Mouse (Mus musculus): Measurements from ENCODE around the gene Cyp26b1.

DNA sequence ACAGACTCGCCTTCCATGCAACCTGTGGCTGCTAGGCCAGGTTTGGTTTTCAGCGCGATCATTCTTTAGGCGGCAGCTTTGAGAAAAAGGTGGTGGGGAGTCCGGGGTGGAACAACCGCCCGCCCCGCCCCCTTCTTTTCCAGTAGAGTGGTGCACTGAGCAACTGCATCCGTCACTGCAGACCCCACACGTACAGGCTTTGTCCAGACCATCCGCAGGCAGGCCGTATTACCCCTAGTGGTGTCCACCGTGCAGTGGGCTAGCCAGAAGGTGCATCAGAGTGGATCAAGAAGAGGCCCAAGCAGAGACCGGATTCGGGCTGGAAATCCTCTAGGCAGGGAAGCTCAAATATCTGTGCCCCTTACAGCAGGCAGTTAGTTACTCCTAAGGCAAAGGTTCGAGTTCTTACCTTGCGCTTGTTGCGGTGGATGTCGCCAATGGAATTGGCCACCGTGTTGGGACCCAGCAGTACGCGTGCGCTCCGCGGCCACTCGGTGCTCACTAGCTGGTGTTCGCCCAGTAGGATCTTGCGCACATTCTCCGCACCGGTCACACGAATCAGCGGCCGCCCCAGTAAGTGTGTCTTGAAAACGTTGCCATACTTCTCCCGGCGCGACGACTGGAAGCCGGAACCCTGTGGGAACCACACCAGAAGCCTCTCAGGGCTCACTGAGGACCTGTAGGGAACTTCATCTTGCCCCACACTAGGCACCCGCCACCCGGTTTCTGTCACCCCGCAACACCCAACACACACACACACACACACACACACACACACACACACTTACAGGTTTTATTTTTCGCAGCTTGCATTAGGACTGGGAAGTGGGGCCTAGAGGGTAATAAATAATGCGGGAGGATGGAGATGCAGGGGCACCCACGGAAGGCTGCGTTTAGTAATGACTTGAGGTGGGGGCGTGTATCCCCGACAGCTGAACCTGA lies 9.6 kb downstream of the Cyp26b1 start:
- TF ChIP-seq POLR2A (IDR thresholded peaks at IDR 0.05; ENCODE audit: borderline replicate concordance, extremely low read depth, low read depth, low read length) (no peak), CTCF (IDR thresholded peaks at IDR 0.05; ENCODE audit: insufficient read depth, low read length) (no peak)

All from lung, adult 2 months (tissue).